Mouse (Mus musculus) CH12.LX (cell line): ENCODE data around the gene Rsad1.

Experiments
- CHD2 ChIP-seq: IDR thresholded peaks from 2 replicates; pipeline ENCODE4 v1.6.1; 2011; ENCODE audit warnings: low read length, improper control_type of control experiment
- CTCF ChIP-seq, 2 experiments: IDR thresholded peaks in 1 of 2; conservative IDR thresholded peaks in 1 of 2; 2 replicates each; pipeline ENCODE4 v1.5.1; 2011 to 2012; ENCODE audit warnings: low read depth in 2 of 2, low read length in 2 of 2, improper control_type of control experiment in 1 of 2, inconsistent platforms in 1 of 2, mild to moderate bottlenecking in 1 of 2, moderate library complexity in 1 of 2
- E2F4 ChIP-seq: IDR thresholded peaks from 2 replicates; pipeline ENCODE4 v1.6.1; 2011; ENCODE audit warnings: low read depth, low read length, improper control_type of control experiment; ENCODE audit not compliant: insufficient replicate concordance
- GABPA ChIP-seq: IDR thresholded peaks from 2 replicates; pipeline ENCODE4 v1.6.1; 2012; ENCODE audit warnings: low read depth, low read length, improper control_type of control experiment, inconsistent platforms; ENCODE audit not compliant: insufficient replicate concordance
- HCFC1 ChIP-seq: IDR thresholded peaks from 2 replicates; pipeline ENCODE4 v1.6.1; 2012; ENCODE audit warnings: low read depth, mild to moderate bottlenecking, inconsistent platforms, low read length, improper control_type of control experiment
- JUND ChIP-seq: conservative IDR thresholded peaks from 2 replicates; pipeline ENCODE4 v1.6.1; 2011; ENCODE audit warnings: low read depth, low read length, improper control_type of control experiment
- MXI1 ChIP-seq: IDR thresholded peaks from 2 replicates; pipeline ENCODE4 v1.6.1; 2011; ENCODE audit warnings: mild to moderate bottlenecking, low read depth, low read length, improper control_type of control experiment
- POLR2A ChIP-seq: IDR thresholded peaks from 2 replicates; pipeline ENCODE4 v1.6.1; 2011; ENCODE audit warnings: low read depth, mild to moderate bottlenecking, improper control_type of control experiment, low read length
- POLR2AphosphoS2 ChIP-seq: IDR thresholded peaks from 2 replicates; pipeline ENCODE4 v1.6.1; 2011; ENCODE audit warnings: low read depth, low read length, improper control_type of control experiment
- RCOR1 ChIP-seq: conservative IDR thresholded peaks from 2 replicates; pipeline ENCODE4 v1.6.1; 2012; ENCODE audit warnings: low read depth, mild to moderate bottlenecking, inconsistent platforms, low read length, improper control_type of control experiment
- SIN3A ChIP-seq: IDR thresholded peaks from 2 replicates; pipeline ENCODE4 v1.6.1; 2012; ENCODE audit warnings: low read length, improper control_type of control experiment, inconsistent platforms
- TCF12 ChIP-seq: IDR thresholded peaks from 2 replicates; pipeline ENCODE4 v1.6.1; 2014; ENCODE audit warnings: low read depth, mild to moderate bottlenecking, inconsistent platforms, low read length, improper control_type of control experiment
- ZNF384 ChIP-seq: IDR thresholded peaks from 2 replicates; pipeline ENCODE4 v1.6.1; 2012; ENCODE audit warnings: low read depth, low read length, improper control_type of control experiment, inconsistent platforms

DNA sequence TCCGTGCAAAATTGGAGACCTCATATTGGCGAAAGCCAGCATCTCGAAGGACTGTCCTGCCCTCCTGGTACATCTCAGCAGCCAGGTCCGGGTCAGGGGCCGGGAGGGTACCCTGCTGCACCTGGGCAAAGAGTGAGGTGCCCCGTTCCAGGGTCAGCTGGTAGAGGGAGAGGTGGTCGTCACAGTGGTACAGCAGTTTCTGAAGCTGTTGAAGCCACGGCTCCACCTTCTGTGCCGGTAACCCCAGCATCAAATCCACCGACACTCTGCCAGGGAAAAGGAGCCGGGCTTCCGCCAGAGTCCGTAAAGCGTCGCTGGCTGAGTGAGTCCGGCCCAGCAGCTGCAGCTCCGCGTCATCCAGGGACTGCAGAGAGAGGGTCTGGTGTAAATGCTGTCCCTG lies 4.6 kb downstream of the Rsad1 start:
- TF ChIP-seq JUND, result no peak
- TF ChIP-seq CTCF (conservative IDR thresholded peaks at IDR 0.05 in 1 of 2, IDR thresholded peaks at IDR 0.05 in 1 of 2; ENCODE audit: low read depth in 2 of 2, low read length in 2 of 2), result no peak
- TF ChIP-seq ZNF384, result no peak
- TF ChIP-seq HCFC1, result no peak
- TF ChIP-seq RCOR1, result no peak
- TF ChIP-seq POLR2A, result no peak
- TF ChIP-seq CHD2, result no peak
- no peak for TF ChIP-seq POLR2AphosphoS2
- no peak for TF ChIP-seq TCF12
- no peak for TF ChIP-seq MXI1
- no peak for TF ChIP-seq GABPA
- no peak for TF ChIP-seq SIN3A
- TF ChIP-seq E2F4, result no peak
